Mouse (Mus musculus): Measurements from ENCODE around the gene Ghrl. TPM values are rescaled to one million over a fixed set of nuclear protein-coding genes. Genes with fewer than 3 reads are reported as not detected.

The Ghrl gene
- polyA plus RNA-seq (2021) = 1.5 TPM

DNA sequence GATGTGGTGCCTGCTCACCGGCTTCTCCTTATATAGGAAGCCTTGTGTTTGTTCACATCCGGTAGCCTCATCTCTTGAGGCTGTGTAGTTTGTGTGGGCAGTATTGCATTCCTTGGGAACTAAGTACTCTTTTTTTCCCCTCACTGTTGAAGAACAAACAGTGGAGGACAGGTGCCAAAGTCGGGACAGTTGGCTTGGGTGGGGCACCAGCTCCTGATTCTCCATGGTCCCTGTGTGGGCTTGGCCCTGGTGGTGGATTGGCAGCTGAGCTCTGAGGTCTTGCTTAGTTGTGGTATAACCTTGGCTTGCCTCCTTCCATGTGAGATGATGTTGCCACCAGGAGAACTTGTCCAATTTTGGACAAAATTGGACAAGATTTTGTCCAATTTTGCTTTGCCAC is at the start of gene Ghrl:
Gene Ghrl, minus strand, starts transcription at position 3 of the 400 bp plus-strand sequence.
- ChIA-PET POLR2A (interaction anchor here (1.0 to 1.6 kb wide), 2 partner anchors 9 to 12 kb away, joined by 3 to 4 read pairs; no protein-coding TSS in a partner anchor), CTCF (interaction anchor here (1.5 to 2.2 kb wide), 3 partner anchors 8 to 29 kb away, joined by 3 to 8 read pairs (median 5); no protein-coding TSS in a partner anchor)
- in situ Hi-C loops (cut with MboI; ENCODE audit: low pct_unique_long_range_greater_than_20kb) = no loop called here
- no peak for TF ChIP-seq CTCF (IDR thresholded peaks at IDR 0.05)
- DNase-seq (ENCODE audit: low read depth, low spot score) (no peak), ATAC-seq (no peak)
- no peaks in the 10 kb centered on the region for H3K27me3 ChIP-seq

DNA sequence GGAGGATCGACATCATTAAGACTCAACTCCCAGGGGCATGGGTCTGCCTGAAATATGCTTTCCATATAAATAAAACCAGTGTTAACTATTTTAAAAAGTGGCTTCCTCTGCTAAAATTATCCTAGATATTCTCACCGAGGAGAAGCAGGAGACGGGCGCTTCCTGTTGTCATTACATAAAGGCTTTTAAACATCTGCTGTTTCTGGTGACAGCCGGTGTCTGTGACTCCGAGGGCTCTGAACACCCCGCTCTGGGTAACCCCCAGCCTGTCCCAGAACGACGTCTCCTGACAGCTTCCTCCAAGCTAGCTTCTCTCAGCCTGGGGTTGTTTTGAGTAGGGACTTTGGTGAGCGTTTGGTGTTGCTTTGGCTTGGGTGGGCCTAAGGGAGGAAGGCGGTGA is 49.1 kb upstream of the Ghrl start:
- DNase-seq (ENCODE audit: low read depth, low spot score) = no peak
- ChIA-PET POLR2A (no interaction called here), CTCF (no interaction called here)
- H3K27me3 ChIP-seq = peaks cover 11% of the 10 kb centered on the region
- no peak for TF ChIP-seq CTCF (IDR thresholded peaks at IDR 0.05)
- in situ Hi-C loops (cut with MboI; ENCODE audit: low pct_unique_long_range_greater_than_20kb) = loop anchor here (10.0 kb wide), 1 partner anchor 136 kb away; no protein-coding TSS in a partner anchor
- ATAC-seq = no peak

DNA sequence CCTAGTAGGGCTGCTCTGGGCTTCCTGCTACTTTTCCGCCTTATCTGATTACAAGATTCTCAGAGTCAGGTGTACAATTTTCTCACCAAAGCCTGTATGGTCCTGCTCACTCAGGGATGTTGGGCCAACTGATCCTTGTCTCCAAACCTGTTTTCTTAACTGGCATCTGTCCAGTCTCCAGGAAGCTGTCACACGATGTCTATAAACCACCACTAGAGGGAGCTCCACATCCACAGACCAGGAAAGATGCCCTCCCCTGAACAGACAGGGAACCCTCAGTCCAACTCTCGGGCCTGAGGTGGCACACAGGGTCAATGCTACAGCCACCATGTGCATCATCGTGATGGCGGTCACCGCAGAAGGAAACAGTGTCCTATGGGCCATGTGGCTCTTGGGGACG is 42.0 kb upstream of the Ghrl start:
- ChIA-PET POLR2A (no interaction called here), CTCF (interaction anchor here (0.9 kb wide), 1 partner anchor 12 kb away, joined by 3 read pairs; no protein-coding TSS in a partner anchor)
- TF ChIP-seq CTCF (IDR thresholded peaks at IDR 0.05) = no peak
- H3K27me3 ChIP-seq = peaks cover 37% of the 10 kb centered on the region
- no peak for ATAC-seq
- in situ Hi-C loops (cut with MboI; ENCODE audit: low pct_unique_long_range_greater_than_20kb) = loop anchor here (5.0 to 10.0 kb wide), 2 partner anchors 143 to 311 kb away; no protein-coding TSS in a partner anchor
- peak; percentile 15 for DNase-seq (ENCODE audit: low read depth, low spot score)

DNA sequence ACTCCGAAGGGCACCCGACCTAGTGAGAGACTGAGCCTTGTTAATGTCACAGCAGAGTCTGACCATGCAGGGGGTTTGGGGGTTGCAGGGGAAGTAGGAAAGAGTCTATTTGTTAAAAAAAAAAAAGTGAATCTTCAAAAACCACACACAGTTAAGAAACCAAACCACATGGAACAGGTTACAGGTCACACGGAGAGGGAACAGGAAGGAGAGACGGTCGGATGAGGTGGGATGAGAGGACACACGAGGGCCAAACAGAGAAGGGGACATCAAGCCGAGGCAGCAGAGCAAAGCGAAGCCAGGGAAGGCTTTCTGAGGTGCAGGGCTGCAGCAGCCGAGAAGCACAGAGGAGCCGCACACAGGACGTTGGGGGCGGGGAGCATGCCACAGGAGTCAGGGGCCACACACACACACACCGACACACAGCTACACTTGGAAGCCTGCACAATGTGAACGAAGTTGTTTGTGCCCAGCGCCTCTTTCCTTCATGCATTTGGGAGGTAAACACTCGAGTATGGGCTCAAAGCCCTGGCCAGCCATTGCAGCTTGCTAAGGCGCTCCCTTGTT is 29.5 kb upstream of the Ghrl start:
- H3K27me3 ChIP-seq = peaks cover 53% of the 10 kb centered on the region
- POLR2A ChIA-PET = no interaction called here

DNA sequence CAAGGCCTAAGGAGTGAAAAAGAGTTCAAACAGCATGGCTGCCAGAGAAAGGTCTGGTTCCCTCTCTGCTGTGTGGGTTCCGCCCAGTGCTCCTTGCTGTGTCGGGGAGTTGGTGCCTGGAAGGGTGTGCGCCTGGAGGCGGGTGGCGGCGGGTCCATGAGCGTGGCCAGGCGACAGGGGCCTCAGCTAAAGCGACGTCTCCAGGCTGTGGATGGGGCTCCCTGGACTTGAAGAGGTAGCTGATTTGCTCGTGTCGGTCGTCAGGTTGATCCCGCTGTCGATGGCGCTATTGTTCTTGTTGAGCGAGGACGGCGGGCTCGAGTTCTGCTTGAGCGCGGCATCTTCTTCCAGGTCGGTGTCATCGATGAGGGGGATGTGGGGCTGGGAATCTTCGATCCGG is 28.7 kb upstream of the Ghrl start:
- peaks cover 62% of the 10 kb centered on the region for H3K27me3 ChIP-seq
- TF ChIP-seq CTCF (IDR thresholded peaks at IDR 0.05) = no peak
- in situ Hi-C loops (cut with MboI; ENCODE audit: low pct_unique_long_range_greater_than_20kb) = no loop called here
- ChIA-PET CTCF (no interaction called here), POLR2A (no interaction called here)
- ATAC-seq (no peak), DNase-seq (ENCODE audit: low read depth, low spot score) (no peak)

More for the DNA sequence above, 29.5 kb upstream of the Ghrl start:
- no peak for ATAC-seq
- TF ChIP-seq CTCF (IDR thresholded peaks at IDR 0.05) = no peak
- no peak for DNase-seq (ENCODE audit: low read depth, low spot score)
- in situ Hi-C loops (cut with MboI; ENCODE audit: low pct_unique_long_range_greater_than_20kb) = no loop called here
- CTCF ChIA-PET = interaction anchor here (1.2 kb wide), 1 partner anchor 13 kb away, joined by 3 read pairs; no protein-coding TSS in a partner anchor

DNA sequence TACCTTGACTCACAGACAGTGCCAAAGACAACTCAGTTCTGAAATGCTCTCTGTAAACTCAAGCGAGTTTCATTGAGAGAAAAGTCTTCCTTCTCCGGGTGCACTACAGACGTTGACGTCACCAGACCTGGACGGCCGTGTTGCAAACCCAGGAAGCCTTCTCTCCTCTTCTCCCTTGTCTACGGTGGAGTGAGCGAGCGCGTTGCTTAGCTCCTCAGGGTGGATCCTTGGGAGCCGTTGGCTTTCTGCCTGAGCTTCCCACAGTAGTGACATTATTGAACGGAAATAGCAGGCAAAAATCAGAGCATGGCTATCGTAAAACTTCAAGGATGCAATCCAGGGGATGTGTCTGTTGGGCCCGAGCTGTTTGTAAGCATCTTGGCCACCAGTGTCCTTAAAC is 27.6 kb upstream of the Ghrl start:
- ChIA-PET CTCF (no interaction called here), POLR2A (no interaction called here)
- no peak for DNase-seq (ENCODE audit: low read depth, low spot score)
- in situ Hi-C loops (cut with MboI; ENCODE audit: low pct_unique_long_range_greater_than_20kb) = no loop called here
- no peak for TF ChIP-seq CTCF (IDR thresholded peaks at IDR 0.05)
- H3K27me3 ChIP-seq = peaks cover 69% of the 10 kb centered on the region
- no peak for ATAC-seq

DNA sequence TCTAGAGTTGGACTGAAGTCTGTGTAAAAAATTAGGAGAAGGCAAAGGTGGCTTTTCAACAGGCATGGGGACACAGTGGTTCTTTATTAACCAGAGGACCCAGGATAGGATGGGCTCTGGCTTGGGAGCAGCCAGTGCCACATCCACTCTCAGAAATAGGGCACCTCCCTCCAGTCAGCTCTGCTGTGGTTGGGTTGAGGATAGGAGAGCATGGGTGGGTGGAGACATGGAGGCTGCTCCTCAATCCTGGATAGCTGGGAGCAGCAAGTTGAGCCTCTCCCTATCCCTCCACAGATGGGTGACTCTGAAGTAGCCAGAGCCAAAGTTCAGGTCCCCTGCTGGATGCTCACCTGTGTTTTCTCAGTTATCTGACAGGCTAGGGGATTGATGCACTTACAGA is 25.4 kb upstream of the Ghrl start:
- no peak for TF ChIP-seq CTCF (IDR thresholded peaks at IDR 0.05)
- in situ Hi-C loops (cut with MboI; ENCODE audit: low pct_unique_long_range_greater_than_20kb) = no loop called here
- no peak for ATAC-seq
- ChIA-PET POLR2A (no interaction called here), CTCF (no interaction called here)
- H3K27me3 ChIP-seq = peaks cover 62% of the 10 kb centered on the region
- no peak for DNase-seq (ENCODE audit: low read depth, low spot score)

DNA sequence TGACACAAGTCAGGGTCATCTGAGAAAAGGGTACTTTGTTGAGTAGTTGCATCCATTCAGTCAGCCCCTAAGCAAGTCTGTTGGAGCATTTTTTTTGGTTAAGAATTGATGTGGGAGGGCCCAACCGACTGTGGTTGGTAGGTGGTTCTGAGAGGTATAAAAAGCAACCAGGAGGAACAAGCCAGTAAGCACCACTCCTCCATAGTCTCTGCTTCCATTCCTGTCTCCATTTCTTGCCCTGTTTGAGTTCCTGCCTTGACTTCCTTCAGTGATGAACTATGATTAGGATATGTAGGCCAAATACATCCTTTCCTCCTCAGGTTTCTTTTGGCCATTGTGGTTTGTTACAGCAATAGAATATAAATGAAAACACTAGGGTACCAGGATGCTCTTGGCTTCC is 23.4 kb upstream of the Ghrl start:
- TF ChIP-seq CTCF (IDR thresholded peaks at IDR 0.05) = no peak
- ChIA-PET CTCF (no interaction called here), POLR2A (no interaction called here)
- peaks cover 49% of the 10 kb centered on the region for H3K27me3 ChIP-seq
- no peak for DNase-seq (ENCODE audit: low read depth, low spot score)
- in situ Hi-C loops (cut with MboI; ENCODE audit: low pct_unique_long_range_greater_than_20kb) = no loop called here
- no peak for ATAC-seq

DNA sequence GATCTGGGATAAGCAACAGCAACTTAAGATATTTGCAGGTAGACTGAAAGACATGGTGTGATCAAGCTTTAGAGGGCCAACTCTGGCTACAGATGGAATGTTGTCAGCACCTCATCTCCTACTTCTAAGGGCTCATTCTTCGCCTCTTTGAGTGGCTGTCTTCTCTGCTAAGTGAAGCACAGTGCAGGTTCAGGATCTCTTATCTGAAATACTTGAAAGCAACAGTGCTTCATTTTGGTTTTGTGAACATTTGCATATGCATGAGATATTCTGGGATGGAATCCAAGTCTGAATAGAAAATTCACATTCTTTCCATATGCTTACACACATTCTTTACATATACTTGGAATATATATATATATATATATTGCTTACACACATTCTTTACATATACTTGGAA is 22.6 kb upstream of the Ghrl start:
- ChIA-PET POLR2A (no interaction called here), CTCF (no interaction called here)
- no peak for TF ChIP-seq CTCF (IDR thresholded peaks at IDR 0.05)
- H3K27me3 ChIP-seq = peaks cover 44% of the 10 kb centered on the region
- ATAC-seq (no peak), DNase-seq (ENCODE audit: low read depth, low spot score) (no peak)
- in situ Hi-C loops (cut with MboI; ENCODE audit: low pct_unique_long_range_greater_than_20kb) = no loop called here

DNA sequence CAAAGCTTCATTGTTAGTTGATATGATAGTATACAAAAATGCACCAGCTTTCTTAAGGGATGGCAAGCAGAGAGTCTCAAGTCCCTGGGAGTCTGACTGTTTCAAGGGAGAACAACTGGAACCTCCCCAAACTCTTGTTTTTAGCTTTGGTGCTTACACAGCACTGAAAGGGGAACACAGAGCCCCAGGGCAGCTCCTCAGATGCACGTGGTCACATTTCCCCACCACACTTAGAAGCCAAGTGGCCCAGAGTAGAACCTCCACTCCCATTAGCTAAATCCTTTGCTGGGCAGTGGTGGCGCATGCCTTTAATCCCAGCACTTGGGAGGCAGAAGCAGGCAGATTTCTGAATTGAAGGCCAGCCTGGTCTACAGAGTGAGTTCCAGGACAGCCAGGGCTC is 21.7 kb upstream of the Ghrl start:
- ATAC-seq = no peak
- no peak for TF ChIP-seq CTCF (IDR thresholded peaks at IDR 0.05)
- no peak for DNase-seq (ENCODE audit: low read depth, low spot score)
- peaks cover 37% of the 10 kb centered on the region for H3K27me3 ChIP-seq
- POLR2A ChIA-PET = no interaction called here
- CTCF ChIA-PET = no interaction called here
- in situ Hi-C loops (cut with MboI; ENCODE audit: low pct_unique_long_range_greater_than_20kb) = no loop called here

DNA sequence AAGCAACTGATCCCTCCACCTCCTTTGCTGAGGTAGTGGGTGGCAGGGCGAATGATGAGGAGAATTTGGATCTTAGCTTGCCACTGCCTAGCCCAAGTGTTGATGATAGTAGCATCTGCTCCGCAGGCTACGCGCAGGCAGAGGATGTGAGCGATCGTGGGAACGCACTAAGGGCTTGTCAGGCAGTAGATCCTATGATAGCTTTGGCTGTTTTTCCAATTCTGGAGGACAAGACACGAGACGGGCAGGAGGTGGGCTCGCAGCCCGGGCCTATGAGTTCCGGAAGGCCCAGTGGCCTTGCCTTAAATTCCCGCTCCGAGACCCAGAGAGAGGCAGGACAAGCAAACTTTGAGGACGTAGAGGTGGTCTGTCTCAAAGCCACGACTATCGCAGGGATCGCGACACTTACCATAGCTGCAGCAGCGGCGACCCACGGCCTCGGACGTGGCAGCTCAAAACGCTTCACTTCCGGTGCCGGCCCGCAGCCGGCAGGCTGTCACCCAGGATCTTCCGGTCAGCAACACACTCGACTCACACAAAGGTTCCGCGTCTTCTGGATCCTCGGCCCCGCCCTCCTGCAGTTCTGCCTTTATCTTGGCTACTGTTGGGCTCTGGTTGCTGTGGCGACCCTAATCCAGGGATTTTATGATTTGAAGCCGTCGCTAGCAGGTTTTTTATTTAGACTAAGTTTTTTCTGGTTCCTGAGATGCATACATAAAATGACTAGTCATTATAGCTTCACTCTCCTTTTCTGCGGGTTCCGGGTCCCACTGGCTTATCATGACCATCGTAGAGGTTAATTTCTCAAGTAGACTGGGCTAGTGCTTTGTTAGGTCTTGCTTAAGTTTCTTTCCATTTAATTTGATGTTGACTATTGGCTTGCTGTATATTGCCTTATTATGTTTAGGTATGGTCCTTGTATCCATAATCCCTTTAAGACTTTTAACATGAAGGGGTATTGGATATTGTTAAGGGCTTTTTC is 20.8 kb upstream of the Ghrl start, which contains the start of gene Sec13:
Gene Sec13, minus strand, starts transcription at position 508 of the 982 bp plus-strand sequence.
- ATAC-seq (peak; percentile 76), DNase-seq (ENCODE audit: low read depth, low spot score) (peak; percentile 31)
- in situ Hi-C loops (cut with MboI; ENCODE audit: low pct_unique_long_range_greater_than_20kb) = no loop called here
- peaks cover 30% of the 10 kb centered on the region for H3K27me3 ChIP-seq
- TF ChIP-seq CTCF (IDR thresholded peaks at IDR 0.05) = no peak
- CTCF ChIA-PET = interaction anchor here (1.2 kb wide), 1 partner anchor 10 kb away, joined by 3 read pairs; no protein-coding TSS in a partner anchor
- POLR2A ChIA-PET = no interaction called here

Data from Patski (cell line).